Mouse (Mus musculus) brain, embryonic 14.5 days (tissue): ENCODE measurements around the gene Trex1. TPM values are rescaled to one million over a fixed set of nuclear protein-coding genes. Genes with fewer than 3 reads are reported as not detected.

Experiments
- DNase-seq: peaks from one replicate; pipeline ENCODE4 v3.0.0-alpha.2; 2011; ENCODE audit warnings: low read depth
- CTCF ChIP-seq: fragments of 200-500 bp; IDR thresholded peaks from 2 replicates; pipeline ENCODE4 v1.5.1; 2012; ENCODE audit warnings: inconsistent platforms, mild to moderate bottlenecking, moderate library complexity, borderline replicate concordance; ENCODE audit not compliant: insufficient read depth, insufficient read length; ENCODE audit errors: extremely low read depth
- POLR2A ChIP-seq: fragments of 200-500 bp; IDR thresholded peaks from 2 replicates; pipeline ENCODE4 v1.6.1; 2012; ENCODE audit warnings: mild to moderate bottlenecking, inconsistent platforms, borderline replicate concordance; ENCODE audit not compliant: poor library complexity, insufficient read depth, insufficient read length, severe bottlenecking; ENCODE audit errors: extremely low read depth
- polyA plus RNA-seq: library from polyadenylated mRNA; depleted of rRNA; stranded (reverse); fragments of >200 nt; gene quantifications from 2 replicates; pipeline ENCODE4 v1.2.3, GENCODE M21; 2012

Gene Trex1
- polyA plus RNA-seq, 1 experiment = 48.3 TPM

DNA sequence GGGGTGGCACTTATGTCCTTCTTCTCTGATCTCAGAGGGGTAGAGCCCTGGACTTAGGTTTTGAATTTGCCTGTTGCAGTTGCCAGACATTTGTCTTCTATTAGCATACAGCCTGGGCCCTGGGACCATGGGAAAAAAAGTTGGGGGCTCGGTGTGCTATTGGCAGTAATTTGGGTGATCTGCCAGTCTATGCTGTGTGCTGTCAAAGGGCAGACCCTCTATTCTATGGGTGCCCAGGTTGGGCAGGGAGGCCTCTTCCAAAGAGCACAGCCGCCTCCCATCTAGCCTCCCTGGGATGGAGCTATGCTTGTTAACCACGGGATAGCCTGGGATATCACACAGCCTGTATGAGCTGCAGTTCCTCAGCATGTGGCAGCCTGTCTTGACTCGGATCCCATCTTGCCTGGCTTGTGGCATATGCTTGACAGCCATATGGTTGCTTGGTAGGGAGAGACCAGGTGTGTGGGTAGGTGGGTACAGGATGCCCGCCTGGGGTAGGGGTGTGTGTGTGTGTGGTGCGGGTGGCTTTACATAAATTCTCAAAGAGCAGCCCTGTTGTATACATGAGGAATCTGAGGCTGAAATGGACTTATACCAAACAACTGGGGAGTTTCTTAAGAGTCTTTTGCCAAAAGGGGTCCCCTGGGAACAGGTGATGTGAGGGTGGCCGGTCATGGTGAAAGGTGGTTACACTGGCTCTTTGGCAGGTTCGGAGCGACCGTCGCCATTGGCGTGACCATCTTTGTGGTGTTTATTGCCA is 4.1 kb downstream of the Trex1 start:
- DNase-seq = no peak
- TF ChIP-seq POLR2A = no peak
- TF ChIP-seq CTCF = no peak

- DNase-seq = peak; percentile 88
- TF ChIP-seq POLR2A (no peak), CTCF (no peak)
Measured at GRCm38 (mm10) chr9:109054712-109055111, 4.8 kb downstream of the Trex1 start.

DNA sequence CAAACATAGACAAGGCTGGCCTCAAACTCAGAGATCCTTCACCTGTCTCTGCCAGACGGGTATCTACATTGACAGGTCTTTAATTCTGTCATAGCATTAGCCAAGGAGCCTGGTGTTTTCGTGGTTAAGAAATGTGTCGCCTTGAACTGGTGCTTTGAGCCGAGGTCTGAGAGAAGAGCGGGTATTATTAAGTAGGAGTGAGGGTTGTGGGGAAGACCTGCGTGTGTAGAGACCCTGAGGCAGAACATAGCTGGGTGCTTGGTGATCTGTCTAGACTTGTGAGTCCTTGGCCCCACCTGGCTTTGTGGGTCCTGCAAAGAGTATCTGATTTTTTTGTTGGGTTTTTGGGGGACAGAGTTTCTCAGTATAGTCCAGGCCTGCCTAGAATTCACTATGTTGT is 5.7 kb downstream of the Trex1 start:
- TF ChIP-seq CTCF (no peak), POLR2A (no peak)
- DNase-seq = no peak

- TF ChIP-seq POLR2A = no peak
- no peak for TF ChIP-seq CTCF
- no peak for DNase-seq
Measured at GRCm38 (mm10) chr9:109053366-109053765, 6.2 kb downstream of the Trex1 start.

DNA sequence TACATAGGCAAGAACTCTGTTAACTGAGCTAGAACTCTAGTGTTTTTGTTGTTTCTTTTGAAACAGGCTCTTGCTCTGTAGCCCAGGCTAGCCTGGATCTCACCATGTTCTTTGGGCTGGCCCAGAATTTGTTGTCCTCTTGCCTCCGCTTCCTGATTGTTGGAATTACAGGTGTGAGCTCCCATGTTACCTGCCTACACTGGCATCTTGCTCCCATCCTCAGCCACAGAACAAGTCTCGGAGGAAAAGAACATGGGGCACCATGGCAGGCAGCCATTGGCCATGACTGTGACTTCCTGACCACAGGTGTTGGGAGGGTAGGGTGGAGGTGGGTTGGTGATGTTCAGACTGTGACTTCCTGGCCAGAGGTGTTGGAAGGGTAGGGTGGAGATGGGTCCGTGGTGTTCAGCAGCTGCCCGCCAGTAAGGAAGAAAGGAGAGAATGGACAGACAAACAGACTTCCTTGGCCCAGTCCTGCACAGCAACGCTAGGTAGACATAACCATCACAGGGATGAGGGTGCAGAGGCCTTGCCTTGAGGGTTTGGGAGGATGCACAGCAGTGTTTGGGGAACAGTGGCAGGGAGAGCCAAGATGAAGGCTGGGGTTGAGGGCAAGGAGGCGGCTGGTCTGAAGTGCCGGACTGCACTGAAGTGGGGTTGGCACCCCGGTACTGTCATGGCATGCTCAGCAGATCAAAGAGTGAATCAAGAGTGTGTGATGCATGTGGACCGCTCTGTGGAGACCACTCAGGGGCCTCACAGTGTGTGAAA is 6.9 kb downstream of the Trex1 start:
- TF ChIP-seq CTCF (no peak), POLR2A (no peak)
- no peak for DNase-seq

DNA sequence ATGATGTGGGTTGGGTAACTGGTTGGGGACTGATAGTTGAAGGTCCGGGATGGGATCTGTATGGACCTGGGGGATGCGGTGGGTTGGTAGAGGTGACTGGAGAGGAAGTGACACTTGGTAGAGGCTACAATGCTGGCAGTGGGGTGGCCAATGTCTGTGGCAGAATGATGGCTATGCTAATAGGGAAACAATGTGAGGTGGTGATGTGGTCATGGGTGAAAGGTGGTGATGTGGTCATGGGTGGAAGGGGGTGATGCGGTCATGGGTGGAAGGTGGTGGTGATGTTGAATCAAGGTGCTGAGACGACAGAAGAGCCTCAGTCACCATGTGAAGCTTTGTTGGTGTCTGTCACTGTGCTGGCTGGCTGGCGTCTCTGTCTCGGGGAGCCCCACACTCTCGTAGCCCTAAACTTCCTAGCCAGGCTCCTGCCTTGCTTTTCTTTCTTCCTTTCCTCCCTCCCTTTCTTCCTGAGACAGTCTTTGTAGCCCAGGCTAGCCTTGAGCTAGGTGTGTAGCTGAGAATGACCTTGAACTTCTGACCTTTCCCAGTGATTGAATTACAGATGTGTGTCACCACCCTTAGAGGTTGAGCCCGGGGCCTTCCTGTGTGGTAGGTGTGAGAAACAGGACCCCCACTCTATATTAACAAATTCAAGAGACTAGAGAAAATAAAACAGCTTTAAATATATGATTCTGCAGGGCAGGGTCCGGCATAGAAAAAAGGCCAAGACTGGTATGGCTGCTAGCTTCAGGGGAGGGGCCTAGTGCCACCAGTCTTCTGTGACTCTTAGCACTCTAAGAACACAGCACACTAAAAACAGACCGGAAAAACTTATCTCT is 7.7 kb downstream of the Trex1 start:
- TF ChIP-seq POLR2A (no peak), CTCF (no peak)

DNA sequence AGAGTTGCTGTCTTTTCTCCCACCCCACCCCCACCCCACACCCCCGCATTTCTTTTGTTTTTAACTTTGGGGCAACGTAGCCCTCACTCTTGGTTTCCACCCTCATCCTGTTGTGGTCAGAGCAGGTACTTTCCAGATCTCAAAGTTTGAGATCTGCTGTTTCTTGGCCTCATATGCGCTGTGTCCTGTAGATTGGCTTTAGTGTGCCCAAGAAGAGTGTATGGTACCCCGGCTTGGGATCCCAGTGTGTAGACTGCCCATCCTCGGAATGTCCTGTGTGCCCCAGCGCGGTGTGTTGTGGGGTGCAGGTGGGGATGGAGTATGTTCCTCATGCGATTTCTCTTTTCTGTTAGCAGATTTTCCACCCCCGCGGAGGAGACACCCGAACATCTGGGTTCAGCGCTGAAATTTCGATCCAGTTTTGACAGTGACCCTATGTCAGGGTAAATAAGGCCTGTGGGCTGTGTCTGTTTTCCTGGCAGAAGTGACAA is 8.5 kb downstream of the Trex1 start:
- DNase-seq = no peak
- TF ChIP-seq CTCF = no peak
- no peak for TF ChIP-seq POLR2A

More for the DNA sequence above, 7.7 kb downstream of the Trex1 start:
- no peak for DNase-seq

- no peak for DNase-seq
- no peak for TF ChIP-seq POLR2A
Measured at GRCm38 (mm10) chr9:109050674-109050997, 8.9 kb downstream of the Trex1 start.

GRCm38 (mm10) chr9:109049996-109050673 is 9.4 kb downstream of the Trex1 start:
- TF ChIP-seq CTCF = no peak
- TF ChIP-seq POLR2A = no peak
- DNase-seq = no peak

DNA sequence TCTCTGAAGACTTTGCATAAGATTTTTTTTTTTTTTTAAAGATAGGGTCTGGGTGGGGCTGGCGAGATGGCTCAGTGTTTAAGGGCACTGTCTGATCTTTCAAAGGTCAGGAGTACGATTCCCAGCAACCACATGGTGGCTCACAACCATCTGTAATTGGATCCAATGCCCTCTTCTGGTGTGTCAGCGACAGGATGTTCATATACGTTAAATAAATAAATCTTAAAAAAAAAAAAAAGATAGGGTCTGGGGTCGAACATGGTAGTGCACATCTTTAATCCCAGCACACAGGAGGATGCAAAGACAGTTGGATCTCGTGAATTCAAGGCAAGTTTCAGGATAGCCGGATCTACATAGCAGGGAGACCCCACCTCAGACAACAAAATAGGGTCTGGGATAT is 10.2 kb downstream of the Trex1 start:
- no peak for TF ChIP-seq POLR2A
- TF ChIP-seq CTCF = no peak

DNA sequence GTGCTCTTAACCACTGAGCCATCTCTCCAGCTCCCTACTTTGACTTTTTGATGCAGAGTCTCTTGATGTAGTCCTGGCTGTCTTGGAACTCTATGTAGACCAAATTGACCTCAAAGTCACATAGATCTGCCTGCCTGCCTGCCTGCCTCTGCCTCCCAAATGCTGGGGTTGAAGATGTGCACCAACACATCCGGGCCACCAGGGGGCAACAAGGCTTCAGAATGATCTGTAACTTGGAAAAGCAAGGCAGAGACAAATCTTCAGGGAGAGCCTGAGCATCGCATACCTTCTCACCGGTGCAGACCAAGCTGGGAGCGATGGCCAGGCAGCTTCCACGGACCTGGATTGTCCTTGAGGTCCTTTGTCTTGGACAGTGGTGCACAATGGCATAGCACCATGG is 13.2 kb downstream of the Trex1 start:
- peak; percentile 48 for DNase-seq
- TF ChIP-seq POLR2A (no peak), CTCF (peak; percentile 66)

More for the DNA sequence above, 10.2 kb downstream of the Trex1 start:
- DNase-seq = no peak
